ENCODE assay signal across 20 mouse cellular contexts in the genomic region with DNA sequence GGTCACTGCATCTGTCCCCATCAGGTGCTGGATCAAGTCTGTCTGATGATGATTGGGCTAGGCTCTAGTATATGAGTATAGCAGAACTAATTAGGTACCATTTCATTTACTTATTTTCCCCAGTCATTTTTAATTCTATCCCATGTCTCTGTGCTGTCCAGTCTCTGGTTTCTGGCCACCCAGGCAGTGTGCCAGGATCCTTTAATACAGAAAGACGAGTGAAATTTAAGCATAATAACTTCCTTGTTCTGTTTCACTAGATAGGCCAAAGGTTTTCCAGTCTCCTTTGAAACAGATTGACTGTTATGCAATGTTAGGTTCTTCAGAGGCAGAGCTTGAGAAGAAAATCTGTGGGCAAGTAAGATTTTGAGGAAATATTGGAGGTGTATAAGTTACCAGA.
A peak's percentile ranks its signal among the peaks of the same experiment; 100 is the strongest.
DNase-seq lines count a peak whose midpoint lies in the region; ATAC-seq lines count a peak whose summit lies in the region.
"Had no signal": no experiment of that assay in that cellular context is flagged by ENCODE, and none has a peak within 500 bp of the region (broad histone marks: within the 10 kb centered on the region; RNA-seq: fewer than 3 reads in every experiment).

No protein-coding gene starts in this region.

- no peak for ATAC-seq in embryonic facial prominence, embryonic 14.5 days (ENCODE audit: low read depth)
- no peak for ATAC-seq in kidney, embryonic 14.5 days (ENCODE audit: low FRiP score, low TSS enrichment)
- ATAC-seq: forebrain, embryonic 14.5 days; hindbrain, embryonic 16.5 days; midbrain, embryonic 16.5 days; Patski had no signal

- H3K36me3 ChIP-seq in embryonic facial prominence, embryonic 14.5 days (ENCODE audit: control insufficient read depth, insufficient read depth, low read length): no peaks in the 10 kb centered on the region
- H3K36me3 ChIP-seq in embryonic facial prominence, embryonic 10.5 days (replicated peaks): no peaks in the 10 kb centered on the region
- no peaks in the 10 kb centered on the region for H3K36me3 ChIP-seq in kidney, embryonic 14.5 days (ENCODE audit: control insufficient read depth, insufficient read depth, low read length)
- H3K36me3 ChIP-seq: heart, embryonic 15.5 days; limb, embryonic 12.5 days had no signal

- no peak overlapping the region for H3K4me2 ChIP-seq in embryonic facial prominence, embryonic 14.5 days (ENCODE audit: low read depth, low read length)
- no peak overlapping the region for H3K4me2 ChIP-seq in kidney, embryonic 14.5 days (replicated peaks; ENCODE audit: low read depth, low read length)
- H3K4me2 ChIP-seq: heart, embryonic 15.5 days; limb, embryonic 12.5 days; midbrain, embryonic 11.5 days had no signal

- H3K4me3 ChIP-seq in embryonic facial prominence, embryonic 14.5 days (ENCODE audit: low read depth, low read length): no peak overlapping the region
- no peak overlapping the region for H3K4me3 ChIP-seq in embryonic facial prominence, embryonic 10.5 days
- no peak overlapping the region for H3K4me3 ChIP-seq in kidney, embryonic 14.5 days (ENCODE audit: low read length)
- H3K4me3 ChIP-seq: heart, embryonic 15.5 days; left cerebral cortex, adult 2 months; limb, embryonic 12.5 days had no signal

- H3K9ac ChIP-seq in embryonic facial prominence, embryonic 14.5 days (ENCODE audit: low read depth, low read length): no peak overlapping the region
- H3K9ac ChIP-seq in kidney, embryonic 14.5 days (ENCODE audit: low read depth, low read length): no peak overlapping the region
- H3K9ac ChIP-seq: heart, embryonic 15.5 days; limb, embryonic 12.5 days had no signal

- no peaks in the 10 kb centered on the region for H3K27me3 ChIP-seq in embryonic facial prominence, embryonic 14.5 days (replicated peaks; ENCODE audit: control insufficient read depth, insufficient read depth, low read length)
- H3K27me3 ChIP-seq in embryonic facial prominence, embryonic 10.5 days (replicated peaks; ENCODE audit: low read depth, poor library complexity, severe bottlenecking): no peaks in the 10 kb centered on the region
- no peaks in the 10 kb centered on the region for H3K27me3 ChIP-seq in kidney, embryonic 14.5 days (ENCODE audit: control insufficient read depth, insufficient read depth, low read length)
- H3K27me3 ChIP-seq: heart, embryonic 15.5 days; limb, embryonic 12.5 days; Patski had no signal

- no peaks in the 10 kb centered on the region for H3K4me1 ChIP-seq in embryonic facial prominence, embryonic 14.5 days (ENCODE audit: control insufficient read depth, insufficient read depth, low read length)
- no peaks in the 10 kb centered on the region for H3K4me1 ChIP-seq in embryonic facial prominence, embryonic 10.5 days
- H3K4me1 ChIP-seq in kidney, embryonic 14.5 days (ENCODE audit: control insufficient read depth, insufficient read depth, low read length): no peaks in the 10 kb centered on the region
- H3K4me1 ChIP-seq: heart, embryonic 15.5 days; limb, embryonic 12.5 days had no signal

- no peaks in the 10 kb centered on the region for H3K9me3 ChIP-seq in embryonic facial prominence, embryonic 14.5 days (ENCODE audit: control insufficient read depth, low read length)
- H3K9me3 ChIP-seq in embryonic facial prominence, embryonic 10.5 days: no peaks in the 10 kb centered on the region
- H3K9me3 ChIP-seq in kidney, embryonic 14.5 days (ENCODE audit: control insufficient read depth, low read length): no peaks in the 10 kb centered on the region
- H3K9me3 ChIP-seq: heart, embryonic 15.5 days had no signal

- 31% methylated on average over 1 of the region's 1 CpGs for WGBS in embryonic facial prominence, embryonic 14.5 days
- 61% methylated on average over 1 of the region's 1 CpGs for WGBS in embryonic facial prominence, embryonic 10.5 days
- 65% methylated on average over 1 of the region's 1 CpGs for WGBS in kidney, embryonic 14.5 days

- peak; percentile 6 for DNase-seq in embryonic facial prominence, embryonic 14.5 days (ENCODE audit: low spot score)
- DNase-seq in embryonic facial prominence, embryonic 10.5 days (ENCODE audit: low spot score): no peak
- DNase-seq in kidney, adult 9 months: peak; percentile 64
- peak; percentile 53 for DNase-seq in adipocyte (ENCODE audit: low spot score)
- DNase-seq in kidney, postnatal 4 days: peak; percentile 6 to 10
- DNase-seq in retina, postnatal 1 day: no peak
- DNase-seq: cerebellum, adult 18-20 months; gastrocnemius, postnatal 14 days; lung, postnatal 10 days; right cerebral cortex, adult 18-20 months; thymus, postnatal 4 days had no signal

- no peak overlapping the region for H3K27ac ChIP-seq in embryonic facial prominence, embryonic 14.5 days (replicated peaks; ENCODE audit: low read depth, low read length)
- H3K27ac ChIP-seq in embryonic facial prominence, embryonic 10.5 days (replicated peaks): no peak overlapping the region
- no peak overlapping the region for H3K27ac ChIP-seq in kidney, embryonic 14.5 days (ENCODE audit: low read depth, low read length)
- H3K27ac ChIP-seq: heart, embryonic 15.5 days; left cerebral cortex, adult 2 months; limb, embryonic 12.5 days had no signal

Comparison
In these comparisons a context has a peak if more than half of its experiments do, and no peak if none do; other contexts are left out.
1. DNase-seq: peak in embryonic facial prominence, embryonic 14.5 days (single experiment), kidney, adult 9 months (single experiment), adipocyte (single experiment) and kidney, postnatal 4 days (2 of 2); none in embryonic facial prominence, embryonic 10.5 days (single experiment) and retina, postnatal 1 day (single experiment).